ENCODE assay signal across 8 mouse cellular contexts in the genomic region with DNA sequence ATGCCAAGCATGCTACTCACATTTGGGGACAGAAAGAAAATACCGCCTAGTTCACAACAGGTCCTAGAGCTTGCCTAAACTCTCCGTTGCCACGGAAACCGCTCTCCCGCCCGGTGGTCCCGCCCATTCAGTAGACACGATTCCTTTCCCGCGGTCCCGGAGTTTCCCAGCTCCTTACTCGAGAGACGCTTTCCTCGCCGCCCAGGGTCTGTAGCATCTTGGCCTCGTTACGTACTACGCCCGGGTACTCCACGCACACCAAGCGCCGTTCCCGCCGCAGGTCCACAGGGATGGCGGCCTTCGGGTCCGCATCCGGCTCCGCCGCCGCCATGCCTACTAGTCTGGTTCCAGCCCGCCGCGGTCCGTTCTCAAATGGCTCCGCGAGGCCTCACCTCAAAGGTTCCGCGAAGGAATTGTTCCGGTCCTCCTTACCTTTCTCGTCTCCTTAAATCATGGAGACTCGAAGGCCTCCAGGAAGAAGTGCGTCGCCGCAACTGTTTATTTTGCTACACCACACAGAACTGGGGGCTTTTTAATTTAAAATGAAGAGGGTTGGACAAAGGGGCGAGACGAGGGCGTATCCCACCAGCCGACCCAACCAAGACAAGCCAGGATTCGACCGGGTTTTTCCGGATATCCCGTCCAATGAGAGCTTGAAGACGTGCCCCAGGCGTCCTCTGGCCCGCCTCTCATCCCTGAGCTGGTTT. TPM values are rescaled to one million over a fixed set of nuclear protein-coding genes. Genes with fewer than 3 reads are reported as not detected.
DNase-seq lines count a peak whose midpoint lies in the region; ATAC-seq and TF ChIP-seq lines count a peak whose summit lies in the region.

No protein-coding gene starts in this region.

- TF ChIP-seq CTCF in bone marrow macrophage, adult 2 months (IDR thresholded peaks at IDR 0.05; ENCODE audit: low read depth, low read length): no peak
- TF ChIP-seq CTCF in embryonic fibroblast, embryonic 13.5 days (IDR thresholded peaks at IDR 0.05; ENCODE audit: borderline replicate concordance, insufficient read depth, low read length): no peak

- ATAC-seq in kidney, embryonic 14.5 days (ENCODE audit: low FRiP score, low TSS enrichment): peak; percentile 93
- ATAC-seq in limb, embryonic 15.5 days (ENCODE audit: insufficient number of reproducible peaks, low FRiP score, low TSS enrichment, low read depth): peak; percentile 86

- WGBS in kidney, embryonic 14.5 days: under 1% methylated on average over 56 of the region's 56 CpGs
- under 1% methylated on average over 56 of the region's 56 CpGs for WGBS in limb, embryonic 15.5 days

- DNase-seq in A20 (ENCODE audit: low read depth, low spot score): peak; percentile 95
- peak; percentile 89 for DNase-seq in heart, adult 9 months (ENCODE audit: low spot score in 2 of 2)
- DNase-seq in monocyte, adult 2 months (ENCODE audit: low read depth in 1 of 2, low spot score in 2 of 2): peak; percentile 66 to 86
- peak; percentile 75 to 84 for DNase-seq in spleen, postnatal 36 days (ENCODE audit: low spot score in 2 of 2)

- H3K4me3 ChIP-seq in bone marrow macrophage, adult 2 months (ENCODE audit: insufficient read depth, low read length): peak overlapping the region; percentile 98
- H3K4me3 ChIP-seq in embryonic fibroblast, embryonic 13.5 days (ENCODE audit: insufficient read depth, low read length): peak overlapping the region; percentile 77
- H3K4me3 ChIP-seq in kidney, embryonic 14.5 days (ENCODE audit: low read length): peak overlapping the region; percentile 63
- H3K4me3 ChIP-seq in limb, embryonic 15.5 days: peak overlapping the region; percentile 72

- peak overlapping the region; percentile 67 for H3K4me2 ChIP-seq in kidney, embryonic 14.5 days (replicated peaks; ENCODE audit: low read depth, low read length)
- peak overlapping the region; percentile 57 for H3K4me2 ChIP-seq in limb, embryonic 15.5 days

- peak overlapping the region; percentile 71 for H3K9ac ChIP-seq in kidney, embryonic 14.5 days (ENCODE audit: low read depth, low read length)
- peak overlapping the region; percentile 44 for H3K9ac ChIP-seq in limb, embryonic 15.5 days

- TF ChIP-seq POLR2A in bone marrow macrophage, adult 2 months (IDR thresholded peaks at IDR 0.05; ENCODE audit: borderline replicate concordance, low read depth, low read length): no peak
- peak; percentile 60; the same call in 1 of the 2 replicates for TF ChIP-seq POLR2A in embryonic fibroblast, embryonic 13.5 days (IDR thresholded peaks at IDR 0.05; ENCODE audit: low read depth, low read length)

- H3K36me3 ChIP-seq in kidney, embryonic 14.5 days (ENCODE audit: control insufficient read depth, insufficient read depth, low read length): peaks cover 23% of the 10 kb centered on the region
- peaks cover 29% of the 10 kb centered on the region for H3K36me3 ChIP-seq in limb, embryonic 15.5 days

- H3K4me1 ChIP-seq in bone marrow macrophage, adult 2 months (ENCODE audit: control insufficient read depth, insufficient read depth, low read length): peaks cover 3% of the 10 kb centered on the region; the same call in 1 of the 2 replicates
- H3K4me1 ChIP-seq in embryonic fibroblast, embryonic 13.5 days (ENCODE audit: control insufficient read depth, insufficient read depth, low read length): no peaks in the 10 kb centered on the region
- peaks cover 5% of the 10 kb centered on the region; the same call in 1 of the 2 replicates for H3K4me1 ChIP-seq in kidney, embryonic 14.5 days (ENCODE audit: control insufficient read depth, insufficient read depth, low read length)
- peaks cover 16% of the 10 kb centered on the region; the same call in 1 of the 2 replicates for H3K4me1 ChIP-seq in limb, embryonic 15.5 days

- peak overlapping the region; percentile 77 for H3K27ac ChIP-seq in bone marrow macrophage, adult 2 months (ENCODE audit: insufficient read depth, low read depth, low read length)
- peak overlapping the region; percentile 65 for H3K27ac ChIP-seq in embryonic fibroblast, embryonic 13.5 days (ENCODE audit: insufficient read depth, low read length)
- peak overlapping the region; percentile 82 for H3K27ac ChIP-seq in kidney, embryonic 14.5 days (ENCODE audit: low read depth, low read length)
- H3K27ac ChIP-seq in limb, embryonic 15.5 days: peak overlapping the region; percentile 94

- H3K27me3 ChIP-seq in kidney, embryonic 14.5 days (ENCODE audit: control insufficient read depth, insufficient read depth, low read length): no peaks in the 10 kb centered on the region
- H3K27me3 ChIP-seq in limb, embryonic 15.5 days: no peaks in the 10 kb centered on the region

- H3K9me3 ChIP-seq in kidney, embryonic 14.5 days (ENCODE audit: control insufficient read depth, low read length): no peaks in the 10 kb centered on the region
- no peaks in the 10 kb centered on the region for H3K9me3 ChIP-seq in limb, embryonic 15.5 days

RNA-seq across cellular contexts. Expression of a gene that starts 0.8 kb away (rescaled TPM):
- 11.3 and 12.9 TPM in 2 replicates for polyA plus RNA-seq in bone marrow macrophage, adult 2 months (2012; ENCODE audit: insufficient read depth, insufficient read length, missing spikeins)
- 15.1 and 23.1 TPM in 2 replicates for polyA plus RNA-seq in embryonic fibroblast, embryonic 13.5 days (2011; ENCODE audit: insufficient read length, low read depth, missing spikeins)
- 31.1 and 35.8 TPM in 2 replicates for polyA plus RNA-seq in kidney, embryonic 14.5 days (2014; fragmentation: Nextera tagmentation; extraction: Ambion mirVana)
- polyA plus RNA-seq in limb, embryonic 15.5 days (2015; fragmentation: Nextera tagmentation; extraction: Ambion mirVana): 41.8 and 44.1 TPM in 2 replicates

RNA-seq across cellular contexts. Expression of a gene that starts 19.6 kb away (rescaled TPM):
- polyA plus RNA-seq in bone marrow macrophage, adult 2 months (2012; ENCODE audit: insufficient read depth, insufficient read length, missing spikeins): not detected in 2 replicates
- not detected in 2 replicates for polyA plus RNA-seq in embryonic fibroblast, embryonic 13.5 days (2011; ENCODE audit: insufficient read length, low read depth, missing spikeins)
- not detected in 2 replicates for polyA plus RNA-seq in kidney, embryonic 14.5 days (2014; fragmentation: Nextera tagmentation; extraction: Ambion mirVana)
- polyA plus RNA-seq in limb, embryonic 15.5 days (2015; fragmentation: Nextera tagmentation; extraction: Ambion mirVana): 0.35 TPM in 1 of 2 replicates, not detected in the other

RNA-seq across cellular contexts. Expression of a gene that starts 39.0 kb away (rescaled TPM):
- 0.55 TPM in 1 of 2 replicates, not detected in the other for polyA plus RNA-seq in bone marrow macrophage, adult 2 months (2012; ENCODE audit: insufficient read depth, insufficient read length, missing spikeins)
- polyA plus RNA-seq in embryonic fibroblast, embryonic 13.5 days (2011; ENCODE audit: insufficient read length, low read depth, missing spikeins): not detected in 2 replicates
- polyA plus RNA-seq in kidney, embryonic 14.5 days (2014; fragmentation: Nextera tagmentation; extraction: Ambion mirVana): 0.45 and 0.49 TPM in 2 replicates
- 0.14 and 0.45 TPM in 2 replicates for polyA plus RNA-seq in limb, embryonic 15.5 days (2015; fragmentation: Nextera tagmentation; extraction: Ambion mirVana)

RNA-seq across cellular contexts. Expression of a gene that starts 58.2 kb away (rescaled TPM):
- polyA plus RNA-seq in bone marrow macrophage, adult 2 months (2012; ENCODE audit: insufficient read depth, insufficient read length, missing spikeins): 19.0 and 21.4 TPM in 2 replicates
- polyA plus RNA-seq in embryonic fibroblast, embryonic 13.5 days (2011; ENCODE audit: insufficient read length, low read depth, missing spikeins): 18.5 and 22.2 TPM in 2 replicates
- polyA plus RNA-seq in kidney, embryonic 14.5 days (2014; fragmentation: Nextera tagmentation; extraction: Ambion mirVana): 14.8 and 22.2 TPM in 2 replicates
- 15.7 TPM in 2 replicates for polyA plus RNA-seq in limb, embryonic 15.5 days (2015; fragmentation: Nextera tagmentation; extraction: Ambion mirVana)

Comparison
In these comparisons a context has a peak if more than half of its experiments do, and no peak if none do; other contexts are left out.
1. Peak in every context shown above with its lines: DNase-seq, ATAC-seq, H3K4me3 ChIP-seq and H3K27ac ChIP-seq.